Mouse (Mus musculus) kidney, postnatal 0 days (tissue): Measurements from ENCODE around the gene Procr. TPM values are rescaled to one million over a fixed set of nuclear protein-coding genes. Genes with fewer than 3 reads are reported as not detected.

Source experiments
- ATAC-seq: fragments of 200-750 bp; cut with Nextera tagmentation; replicated peaks from 2 replicates; pipeline ENCODE4 v1.8.0; 2017; ENCODE audit warnings: low read depth, moderate number of reproducible peaks, moderate TSS enrichment, moderate library complexity; ENCODE audit not compliant: low FRiP score
- DNase-seq: peaks from one replicate; pipeline ENCODE4 v3.0.0-alpha.2; 2016; ENCODE audit warnings: low spot score
- H3K27ac ChIP-seq: fragments of 300-500 bp; sonication (generic); 2 replicates; pipeline ENCODE4 v1.5.1; 2014; ENCODE audit warnings: mild to moderate bottlenecking
- H3K27me3 ChIP-seq: fragments of 300-500 bp; sonication (generic); 2 replicates; pipeline ENCODE4 v1.6.1; 2014; ENCODE audit warnings: low read length, mixed read lengths; ENCODE audit not compliant: insufficient read depth
- H3K36me3 ChIP-seq: fragments of 300-500 bp; sonication (generic); 2 replicates; pipeline ENCODE4 v1.6.1; 2014; ENCODE audit warnings: low read length, mixed read lengths; ENCODE audit not compliant: insufficient read depth
- H3K4me1 ChIP-seq: fragments of 300-500 bp; sonication (generic); replicated peaks from 2 replicates; pipeline ENCODE4 v1.6.1; 2014; ENCODE audit warnings: antibody characterized with exemption, low read length, mixed read lengths; ENCODE audit not compliant: insufficient read depth
- H3K4me2 ChIP-seq: fragments of 300-500 bp; sonication (generic); 2 replicates; pipeline ENCODE4 v1.6.1; 2014; ENCODE audit warnings: mild to moderate bottlenecking, low read length, moderate library complexity, mixed read lengths
- H3K4me3 ChIP-seq: fragments of 300-500 bp; sonication (generic); replicated peaks from 2 replicates; pipeline ENCODE4 v1.5.1; 2014; ENCODE audit warnings: low read depth, low read length
- H3K9ac ChIP-seq: fragments of 300-500 bp; sonication (generic); 2 replicates; pipeline ENCODE4 v1.6.1; 2014; ENCODE audit warnings: low read depth, low read length
- H3K9me3 ChIP-seq: fragments of 300-500 bp; sonication (generic); replicated peaks from 2 replicates; pipeline ENCODE4 v1.6.1; 2016; ENCODE audit warnings: low read length, inconsistent platforms, mixed read lengths
- CTCF ChIP-seq: IDR thresholded peaks from 2 replicates; pipeline ENCODE4 v1.5.1; 2016; ENCODE audit warnings: antibody characterized with exemption, low read depth, mild to moderate bottlenecking, moderate library complexity
- WGBS: fragments of 180-500 bp; shearing (Covaris S2); extraction: QIAGEN DNeasy Blood & Tissue Kit; methylation state at CpG from one replicate; pipeline ENCODE4 v1.1.7; 2014; 5-methylcytosine and 5-hydroxymethylcytosine counted together
- polyA plus RNA-seq: library from polyadenylated mRNA; unstranded; fragments of >200 nt; fragmentation: Nextera tagmentation; extraction: Ambion mirVana; gene quantifications from 2 replicates; pipeline ENCODE4 v1.2.1, GENCODE M21; 2015

Gene Procr
- polyA plus RNA-seq, 1 experiment from 2014 or later = 7.6 TPM

GRCm38 (mm10) chr2:155787949-155788931 lies 37.3 kb downstream of the Procr start:
- TF ChIP-seq CTCF = no peak
- WGBS = 49% methylated on average over 18 of the region's 18 CpGs

GRCm38 (mm10) chr2:155792899-155793298 lies 42.0 kb downstream of the Procr start:
- no peak overlapping the region for H3K27ac ChIP-seq
- ATAC-seq = no peak
- no peaks in the 10 kb centered on the region for H3K36me3 ChIP-seq
- no peak overlapping the region for H3K4me3 ChIP-seq
- H3K9me3 ChIP-seq = no peaks in the 10 kb centered on the region
- H3K4me2 ChIP-seq = no peak overlapping the region
- no peak for TF ChIP-seq CTCF
- no peaks in the 10 kb centered on the region for H3K27me3 ChIP-seq
- no peak overlapping the region for H3K9ac ChIP-seq
- DNase-seq = no peak
- 28% methylated on average over 12 of the region's 12 CpGs for WGBS
- no peaks in the 10 kb centered on the region for H3K4me1 ChIP-seq

More at GRCm38 (mm10) chr2:155787949-155788931, 37.3 kb downstream of the Procr start:
- no peak for ATAC-seq
- Histone ChIP-seq H3K36me3 (no peaks in the 10 kb centered on the region), H3K4me3 (no peak overlapping the region), H3K27ac (no peak overlapping the region), H3K4me1 (no peaks in the 10 kb centered on the region), H3K4me2 (no peak overlapping the region), H3K9me3 (no peaks in the 10 kb centered on the region), H3K27me3 (no peaks in the 10 kb centered on the region), H3K9ac (no peak overlapping the region)
- no peak for DNase-seq

- 79% methylated on average over 12 of the region's 12 CpGs for WGBS
- H3K9me3 ChIP-seq = no peaks in the 10 kb centered on the region
- no peaks in the 10 kb centered on the region for H3K27me3 ChIP-seq
- H3K4me2 ChIP-seq = no peak overlapping the region
- H3K4me1 ChIP-seq = no peaks in the 10 kb centered on the region
- TF ChIP-seq CTCF = no peak
- no peak overlapping the region for H3K9ac ChIP-seq
- H3K27ac ChIP-seq = no peak overlapping the region
- no peaks in the 10 kb centered on the region for H3K36me3 ChIP-seq
- H3K4me3 ChIP-seq = no peak overlapping the region
- ATAC-seq = no peak
- DNase-seq = no peak
These were observed 43.9 kb downstream of the Procr start for GRCm38 (mm10) chr2:155794674-155795445.

- Histone ChIP-seq H3K9ac (no peak overlapping the region), H3K36me3 (no peaks in the 10 kb centered on the region), H3K27ac (no peak overlapping the region), H3K4me2 (no peak overlapping the region), H3K4me1 (no peaks in the 10 kb centered on the region), H3K27me3 (no peaks in the 10 kb centered on the region), H3K4me3 (no peak overlapping the region), H3K9me3 (no peaks in the 10 kb centered on the region)
- no peak for ATAC-seq
- no peak for DNase-seq
- TF ChIP-seq CTCF = no peak
- WGBS = 70% methylated on average over 3 of the region's 3 CpGs
These were observed 47.7 kb downstream of the Procr start for GRCm38 (mm10) chr2:155798613-155799012.

GRCm38 (mm10) chr2:155802761-155803160 lies 51.8 kb downstream of the Procr start:
- no peaks in the 10 kb centered on the region for H3K4me1 ChIP-seq
- no peak overlapping the region for H3K4me3 ChIP-seq
- WGBS = 58% methylated on average over 3 of the region's 3 CpGs
- H3K9ac ChIP-seq = no peak overlapping the region
- peak; percentile 44 for TF ChIP-seq CTCF
- ATAC-seq (no peak), DNase-seq (no peak)
- no peak overlapping the region for H3K4me2 ChIP-seq
- H3K27me3 ChIP-seq = no peaks in the 10 kb centered on the region
- H3K36me3 ChIP-seq = no peaks in the 10 kb centered on the region
- H3K9me3 ChIP-seq = no peaks in the 10 kb centered on the region
- no peak overlapping the region for H3K27ac ChIP-seq

GRCm38 (mm10) chr2:155804053-155804452 lies 53.1 kb downstream of the Procr start:
- Histone ChIP-seq H3K27me3 (no peaks in the 10 kb centered on the region), H3K4me3 (no peak overlapping the region), H3K9me3 (no peaks in the 10 kb centered on the region), H3K36me3 (no peaks in the 10 kb centered on the region), H3K27ac (no peak overlapping the region), H3K4me2 (no peak overlapping the region), H3K9ac (no peak overlapping the region), H3K4me1 (no peaks in the 10 kb centered on the region)
- 70% methylated on average over 5 of the region's 5 CpGs for WGBS
- no peak for ATAC-seq
- DNase-seq = no peak
- no peak for TF ChIP-seq CTCF

Other genes starting within 250 kb of the Procr start
- 20.8 and 22.9 TPM in 2 replicates for gene Acss2, start 233.2 kb upstream of the Procr start, polyA plus RNA-seq
- 2.0 TPM in 2 replicates for gene Ggt7, start 232.9 kb upstream of the Procr start, polyA plus RNA-seq
- 114 and 129 TPM in 2 replicates for gene Gss, start 158.3 kb upstream of the Procr start, polyA plus RNA-seq
- gene Myh7b, start 139.9 kb upstream of the Procr start, polyA plus RNA-seq = 0.37 and 0.47 TPM in 2 replicates
- gene Trpc4ap, start 58.7 kb upstream of the Procr start, polyA plus RNA-seq = 100 and 102 TPM in 2 replicates
- gene Edem2, start 21.6 kb upstream of the Procr start, polyA plus RNA-seq = 36.4 and 38.1 TPM in 2 replicates
- not detected in 2 replicates for gene Gm17581, start 15.3 kb upstream of the Procr start, polyA plus RNA-seq
- 0.03 and 0.08 TPM in 2 replicates for gene Mmp24, start 24.2 kb downstream of the Procr start, polyA plus RNA-seq
- gene BC029722, start 68.3 kb downstream of the Procr start, polyA plus RNA-seq = 28.4 and 29.5 TPM in 2 replicates
- gene Eif6, start 75.8 kb downstream of the Procr start, polyA plus RNA-seq = 207 and 220 TPM in 2 replicates
- 0.07 and 0.10 TPM in 2 replicates for gene Fam83c, start 83.7 kb downstream of the Procr start, polyA plus RNA-seq
- 72.9 and 83.2 TPM in 2 replicates for gene Uqcc1, start 179.2 kb downstream of the Procr start, polyA plus RNA-seq
- gene Gm15557, start 189.6 kb downstream of the Procr start, polyA plus RNA-seq = not detected in 2 replicates
- 0.64 and 0.91 TPM in 2 replicates for gene Gdf5, start 194.2 kb downstream of the Procr start, polyA plus RNA-seq
- gene Cep250, start 205.3 kb downstream of the Procr start, polyA plus RNA-seq = 10.1 and 11.0 TPM in 2 replicates